Comparison of ENCODE assay signal across 1 mouse cellular context in the genomic region with DNA sequence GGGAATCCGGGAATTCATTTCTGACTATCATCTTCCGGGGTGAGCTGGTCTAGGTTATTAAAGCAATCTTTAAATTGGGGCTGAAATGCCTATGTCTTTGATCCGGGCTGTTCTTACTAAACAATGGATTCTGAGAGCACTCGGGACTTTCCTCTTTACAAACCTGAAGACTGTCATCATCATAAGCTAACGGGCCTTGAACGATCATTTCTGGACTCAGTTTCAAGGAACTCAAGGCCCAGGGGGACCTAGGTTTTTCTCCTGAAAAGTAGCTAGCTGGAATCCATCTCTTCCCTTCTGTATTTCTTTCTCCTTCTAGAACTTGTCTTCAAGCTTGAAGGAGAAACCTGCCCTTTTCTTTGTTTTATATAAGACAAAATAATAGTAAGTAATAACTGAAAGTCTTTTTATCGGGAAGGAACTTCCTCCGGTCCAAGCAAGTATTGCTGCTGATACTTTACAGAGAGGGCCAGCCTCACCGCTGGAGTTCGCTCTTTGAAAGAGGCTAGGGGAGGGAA.
A peak's percentile ranks its signal among the peaks of the same experiment; 100 is the strongest.
TF ChIP-seq lines count a peak whose summit lies in the region.

No protein-coding gene starts in this region.

TF ChIP-seq in CH12.LX, 34 proteins besides CTCF, POLR2A, EP300 and RAD21 (continued from another document):
- TF ChIP-seq USF1 (IDR thresholded peaks at IDR 0.05; ENCODE audit: low read depth, low read length) (no peak), KAT2A (IDR thresholded peaks at IDR 0.05; ENCODE audit: insufficient replicate concordance, low read length) (no peak), IRF4 (IDR thresholded peaks at IDR 0.05; ENCODE audit: low read depth, low read length) (no peak), USF2 (conservative IDR thresholded peaks at IDR 0.05; ENCODE audit: low read depth, low read length) (no peak), MAZ (IDR thresholded peaks at IDR 0.05; ENCODE audit: low read depth, low read length) (no peak), NELFE (IDR thresholded peaks at IDR 0.05; ENCODE audit: low read depth, low read length) (no peak), MEF2A (IDR thresholded peaks at IDR 0.05; ENCODE audit: borderline replicate concordance, low read depth, low read length) (no peak), MYC (IDR thresholded peaks at IDR 0.05; ENCODE audit: low read depth, low read length) (no peak), ZNF384 (IDR thresholded peaks at IDR 0.05; ENCODE audit: low read depth, low read length) (0 out of 2 replicates have a peak, but pooled peaks have one; percentile 8), ETS1 (conservative IDR thresholded peaks at IDR 0.05; ENCODE audit: low read depth, low read length) (no peak), JUN (IDR thresholded peaks at IDR 0.05; ENCODE audit: insufficient read depth, low read depth, low read length) (no peak), JUND (conservative IDR thresholded peaks at IDR 0.05; ENCODE audit: low read depth, low read length) (no peak), TBP (conservative IDR thresholded peaks at IDR 0.05; ENCODE audit: low read depth, low read length) (peak; percentile 71), ZC3H11A (IDR thresholded peaks at IDR 0.05; ENCODE audit: low read depth, low read length) (no peak), NRF1 (IDR thresholded peaks at IDR 0.05; ENCODE audit: low read depth, low read length) (no peak), BHLHE40 (IDR thresholded peaks at IDR 0.05; ENCODE audit: low read depth, low read length) (no peak), MAX (IDR thresholded peaks at IDR 0.05; ENCODE audit: low read length) (no peak), SIN3A (IDR thresholded peaks at IDR 0.05; ENCODE audit: low read length) (peak; percentile 68), SMC3 (IDR thresholded peaks at IDR 0.05; ENCODE audit: low read depth, low read length) (no peak), TCF12 (IDR thresholded peaks at IDR 0.05; ENCODE audit: low read depth, low read length) (no peak), E2F4 (IDR thresholded peaks at IDR 0.05; ENCODE audit: insufficient replicate concordance, low read depth, low read length) (no peak), ELF1 (IDR thresholded peaks at IDR 0.05; ENCODE audit: low read depth, low read length) (no peak)
